Mouse (Mus musculus) heart, postnatal 14 days (tissue): Measurements from ENCODE around the gene Ppat. TPM values are rescaled to one million over a fixed set of nuclear protein-coding genes. Genes with fewer than 3 reads are reported as not detected.
A peak's percentile ranks its signal among the peaks of the same experiment; 100 is the strongest.
"Not testable (repeated sequence)": the region's sequence is repeated elsewhere in the genome, so short reads cannot be mapped to it uniquely, and the experiment has no call there.

ENCODE experiments used
- DNase-seq, 2 experiments: peaks; one replicate each; pipeline ENCODE4 v3.0.0; 2021 to 2022
- intact Hi-C: fragments of 180-260 bp; cut with DNase I; formaldehyde crosslinking; loops from one replicate; pipeline ENCODE4 v1.15.1; 2025
- long read RNA-seq, 2 experiments: library from polyadenylated mRNA; stranded (forward); transcript quantifications; one replicate each; pipeline ENCODE4 v2.0.0; 2021
- total RNA-seq, 2 experiments: library from RNA; stranded (reverse); gene quantifications; 2 replicates each; pipeline ENCODE4 v1.2.3; 2021

The Ppat gene
- 10 to 100 TPM; 12.6 to 13.5 TPM for total RNA-seq
- long read RNA-seq, experiment 1, transcript Ppat-202 (11 exons, 3,981 nt), result major isoform, 18 of 23 reads
- long read RNA-seq, experiment 1, partial matches to known transcripts, result 5 of 23 reads
- long read RNA-seq, experiment 1, other reads (novel, unspliced or antisense), result 0 of 23 reads
- long read RNA-seq, experiment 2, transcript Ppat-202 (11 exons, 3,981 nt), result major isoform, 11 of 19 reads
- long read RNA-seq, experiment 2, partial matches to known transcripts, result 7 of 19 reads
- long read RNA-seq, experiment 2, other reads (novel, unspliced or antisense), result 1 of 19 reads

- peak; percentile 97 to 98 for DNase-seq
- intact Hi-C loops, result loop anchor here (2.0 kb wide), 1 partner anchor 23 kb away; the partner anchor contains the start of gene Srp72
These were observed at the start of gene Ppat, which contains the start of gene Paics for GRCm38 (mm10) chr5:76951106-76952027. Gene Ppat (minus strand): TSS chr5:76951578. Gene Paics (plus strand): TSS chr5:76951307.

DNA sequence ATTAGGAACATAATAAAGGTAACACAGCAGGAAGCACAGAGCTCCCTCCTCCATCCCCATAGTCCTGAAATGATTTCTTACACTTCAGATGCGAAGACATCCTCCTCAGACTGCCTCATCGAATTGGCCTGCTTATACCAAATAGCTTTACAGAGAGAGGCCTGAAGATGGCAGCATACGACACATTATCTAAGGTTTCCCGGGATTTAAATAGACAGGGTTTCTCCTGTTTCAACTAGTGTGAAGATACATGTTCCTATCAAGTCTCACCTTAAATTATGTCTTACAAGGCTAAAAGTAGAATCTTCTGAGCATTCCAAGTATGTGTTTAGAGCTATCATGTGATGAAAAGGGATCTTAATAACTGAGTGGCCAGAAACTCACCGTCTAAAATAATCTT, 47.0 kb upstream of the Ppat start:
- no peak for DNase-seq
- intact Hi-C loops, result loop anchor here (2.0 to 10.0 kb wide), 4 partner anchors 64 to 218 kb away; no protein-coding TSS in a partner anchor

DNA sequence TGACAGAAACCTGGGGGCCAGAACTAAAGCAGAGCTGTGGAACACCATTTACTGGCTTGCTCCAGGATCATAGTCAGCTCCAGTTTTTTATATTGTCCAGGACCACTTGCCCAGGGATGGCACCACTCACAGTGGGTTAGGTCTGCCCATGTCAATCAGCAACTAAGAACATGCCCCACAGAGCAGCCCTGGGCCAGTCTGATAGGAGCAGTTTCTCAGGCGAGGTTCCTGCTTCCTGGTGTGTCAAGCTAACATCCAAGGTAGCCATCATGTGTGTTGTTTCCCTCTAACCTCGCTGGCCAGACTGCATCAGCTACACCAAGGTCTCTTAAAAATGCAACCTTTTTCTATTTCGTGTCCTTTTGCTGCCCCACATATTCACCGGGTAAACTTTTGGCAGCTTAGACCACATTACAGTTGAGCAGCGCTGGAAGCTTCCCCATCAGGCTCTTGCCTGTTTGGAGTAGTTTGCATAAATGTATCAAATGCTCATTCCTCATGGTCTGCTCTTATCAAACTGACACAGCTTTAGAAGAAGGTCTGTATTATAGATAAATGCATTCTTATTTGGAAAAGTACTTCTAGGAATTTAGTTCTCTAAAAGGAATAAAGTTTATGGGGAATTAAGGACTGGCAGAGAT, 41.9 kb upstream of the Ppat start:
- no peak for DNase-seq
- intact Hi-C loops, result loop anchor here (10.0 kb wide), 1 partner anchor 92 kb away; no protein-coding TSS in a partner anchor

GRCm38 (mm10) chr5:76990789-76991188, 39.4 kb upstream of the Ppat start:
- no peak for DNase-seq
- intact Hi-C loops, result loop anchor here (10.0 kb wide), 1 partner anchor 94 kb away; no protein-coding TSS in a partner anchor

DNA sequence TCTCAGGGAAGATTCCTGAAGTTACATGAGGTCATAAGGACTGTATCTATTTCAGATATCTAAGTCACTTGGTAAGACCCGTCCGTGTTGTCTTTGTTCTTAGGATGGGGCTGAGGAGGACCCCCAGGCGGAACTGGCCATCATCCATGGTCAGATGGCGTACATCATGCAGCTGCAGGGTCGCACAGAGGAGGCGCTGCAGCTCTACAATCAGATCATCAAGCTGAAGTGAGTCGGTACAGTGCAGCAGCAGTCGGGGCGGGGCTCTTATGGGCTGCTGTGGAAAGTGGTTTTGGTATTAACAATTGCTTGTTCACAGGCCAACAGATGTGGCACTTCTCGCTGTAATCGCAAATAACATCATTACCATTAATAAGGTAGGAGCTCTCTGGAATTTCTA, 32.6 kb upstream of the Ppat start:
- intact Hi-C loops, result no loop called here
- no peak for DNase-seq

DNA sequence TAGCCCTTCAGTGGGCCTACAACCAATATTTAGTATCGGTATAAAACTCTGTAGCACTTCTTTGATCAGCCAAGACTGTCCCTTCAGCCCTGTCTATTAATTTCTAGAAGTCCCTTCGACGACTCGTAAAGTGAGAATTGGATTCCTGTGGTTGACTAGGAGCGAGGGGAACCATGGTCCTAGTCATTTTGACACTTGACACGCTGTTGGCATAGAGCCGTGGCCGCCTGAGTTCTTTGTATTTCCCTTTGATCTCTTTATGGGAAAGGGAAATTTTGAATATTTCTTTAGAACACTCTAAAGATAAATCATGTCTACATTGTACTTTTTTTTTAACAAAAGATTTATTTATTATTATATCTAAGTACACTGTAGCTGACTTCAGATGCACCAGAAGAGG, 24.4 kb upstream of the Ppat start:
- intact Hi-C loops, result loop anchor here (2.0 kb wide), 1 partner anchor 23 kb away; no protein-coding TSS in a partner anchor

GRCm38 (mm10) chr5:76974554-76975285, 23.3 kb upstream of the Ppat start, which contains the start of gene Srp72:
Gene Srp72 (plus strand): TSS chr5:76974683.
- DNase-seq, result peak; percentile 85 to 90
- intact Hi-C loops, result loop anchor here (2.0 to 5.0 kb wide), 2 partner anchors 22 to 67 kb away; partner anchors contain the start of gene Aasdh

More for the DNA sequence above, 24.4 kb upstream of the Ppat start:
- no peak for DNase-seq

GRCm38 (mm10) chr5:76974207-76974553, 22.8 kb upstream of the Ppat start:
- DNase-seq, result no peak
- intact Hi-C loops, result loop anchor here (2.0 to 5.0 kb wide), 2 partner anchors 21 to 67 kb away; partner anchors contain the start of gene Aasdh

- intact Hi-C loops, result loop anchor here (5.0 kb wide), 1 partner anchor 66 kb away; the partner anchor contains the start of gene Aasdh
- DNase-seq, result no peak
These were observed 22.1 kb upstream of the Ppat start for GRCm38 (mm10) chr5:76973488-76973887.

GRCm38 (mm10) chr5:76971115-76971514, 19.7 kb upstream of the Ppat start:
- not testable (repeated sequence) for DNase-seq
- intact Hi-C loops, result loop anchor here (5.0 kb wide), 1 partner anchor 64 kb away; the partner anchor contains the start of gene Aasdh

DNA sequence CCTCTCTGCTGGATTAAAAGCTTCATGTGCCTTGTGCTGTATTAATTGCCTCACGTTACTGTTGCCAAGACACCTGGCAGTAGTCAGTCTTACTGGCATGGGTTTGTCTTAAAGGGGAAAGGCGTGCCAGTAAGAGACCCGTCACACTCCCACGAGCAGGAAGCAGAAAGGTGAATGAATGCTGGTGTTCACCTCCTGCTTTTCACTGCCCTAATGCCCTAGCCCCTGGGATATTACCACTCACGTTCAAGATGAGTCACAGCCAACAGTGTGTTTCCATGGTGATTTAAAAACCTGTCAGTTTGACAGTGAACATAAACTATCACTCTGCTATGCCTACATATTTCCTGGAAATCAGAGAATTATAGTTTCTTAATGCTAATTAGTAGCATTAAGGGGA, 17.9 kb upstream of the Ppat start:
- intact Hi-C loops, result loop anchor here (10.0 kb wide), 1 partner anchor 384 kb away; the partner anchor contains the start of gene Cep135

DNA sequence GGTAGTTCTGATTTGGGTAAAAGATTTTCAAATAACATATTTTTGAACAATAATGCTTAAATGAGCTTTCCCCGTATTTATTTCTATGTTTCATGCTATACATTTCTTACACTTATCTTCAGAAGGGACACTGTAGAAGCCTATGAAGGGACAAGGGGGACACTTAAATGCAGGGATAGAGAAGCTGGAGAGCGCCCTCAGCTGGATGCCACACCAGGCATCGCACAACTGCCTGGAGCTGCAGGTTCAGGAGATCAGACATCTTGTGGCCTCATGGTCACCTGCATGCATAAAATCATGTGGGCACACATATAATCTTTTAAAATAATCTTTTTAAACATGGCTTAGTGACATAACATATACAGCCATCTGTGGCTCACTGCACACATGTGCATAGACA, 13.3 kb upstream of the Ppat start:
- DNase-seq, result no peak
- intact Hi-C loops, result loop anchor here (10.0 kb wide), 1 partner anchor 380 kb away; the partner anchor contains the start of gene Cep135

More for the DNA sequence above, 17.9 kb upstream of the Ppat start:
- DNase-seq, result no peak

GRCm38 (mm10) chr5:76962545-76962944, 11.2 kb upstream of the Ppat start:
- no peak for DNase-seq
- intact Hi-C loops, result loop anchor here (10.0 kb wide), 1 partner anchor 378 kb away; the partner anchor contains the start of gene Cep135

- no peak for DNase-seq
- intact Hi-C loops, result no loop called here
These were observed 8.2 kb upstream of the Ppat start for GRCm38 (mm10) chr5:76959587-76959986.

DNA sequence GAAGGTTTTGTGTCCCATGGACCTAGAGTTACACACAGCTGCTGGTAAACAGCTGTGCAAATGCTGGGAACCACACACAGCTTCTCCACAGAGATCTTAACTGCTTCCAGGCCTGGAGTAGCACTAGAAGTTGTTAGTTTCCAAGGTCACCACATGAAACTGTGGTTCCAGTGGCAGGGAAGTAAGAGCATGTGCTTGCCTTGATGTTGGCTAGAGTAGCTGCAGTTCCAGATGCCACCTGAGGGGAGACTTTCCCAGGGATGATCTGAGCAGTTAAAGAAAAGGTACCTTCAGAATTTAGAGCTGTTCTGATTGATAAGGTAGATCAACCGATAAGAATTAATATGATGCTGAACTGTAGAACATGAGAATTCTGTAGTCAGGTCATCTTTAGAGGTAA, 6.6 kb upstream of the Ppat start:
- DNase-seq, result no peak
- intact Hi-C loops, result no loop called here

DNA sequence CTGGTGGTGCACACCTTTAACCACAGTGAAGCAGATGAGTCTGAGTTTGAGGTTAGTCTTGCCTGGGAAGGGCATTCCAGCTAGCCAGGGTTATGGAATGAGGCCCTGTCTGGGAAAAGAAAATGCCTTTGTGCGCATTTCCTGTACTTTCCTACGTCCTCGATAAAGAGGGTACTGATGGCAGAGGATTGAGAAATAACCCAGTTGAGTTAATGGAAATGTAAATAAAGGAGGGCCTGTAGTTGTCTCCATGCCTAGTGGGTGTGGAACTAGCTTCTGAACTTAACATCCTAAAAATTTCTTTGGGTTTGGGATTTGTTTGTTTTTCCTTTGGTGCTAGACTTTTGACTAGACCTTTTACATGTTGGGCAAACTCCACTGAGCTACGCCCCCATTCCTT, 4.1 kb upstream of the Ppat start:
- DNase-seq, result no peak
- intact Hi-C loops, result no loop called here

DNA sequence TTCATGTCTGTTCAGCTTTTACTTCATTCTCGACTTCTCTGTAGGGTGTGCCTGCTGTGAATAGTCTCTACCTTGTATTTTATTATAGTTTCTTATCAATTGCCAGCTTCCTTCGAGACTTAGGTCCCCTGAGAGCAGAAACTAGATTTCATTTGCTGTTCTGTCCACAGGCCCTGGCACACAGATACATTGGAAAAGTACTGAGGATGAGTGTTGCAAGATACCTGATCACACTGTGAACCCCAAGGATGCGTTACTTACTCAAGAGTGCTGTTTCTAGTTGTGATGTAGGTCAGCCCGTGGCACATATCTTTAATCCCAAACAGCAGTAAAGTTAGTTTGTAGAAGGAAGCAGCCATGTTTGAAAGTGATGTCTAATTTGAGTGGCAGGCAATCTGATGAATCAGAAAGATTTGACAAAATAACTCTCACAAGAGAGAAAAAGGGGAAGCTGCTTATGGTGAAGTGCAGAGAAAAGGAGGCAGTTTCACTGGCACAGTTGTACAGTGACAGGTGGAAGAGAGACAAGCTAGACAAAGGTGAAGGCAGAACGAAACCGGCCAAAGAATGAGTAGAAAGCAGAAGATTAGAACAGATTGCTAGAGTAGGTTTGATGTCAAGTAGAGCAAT, 3.0 kb upstream of the Ppat start:
- intact Hi-C loops, result no loop called here

DNA sequence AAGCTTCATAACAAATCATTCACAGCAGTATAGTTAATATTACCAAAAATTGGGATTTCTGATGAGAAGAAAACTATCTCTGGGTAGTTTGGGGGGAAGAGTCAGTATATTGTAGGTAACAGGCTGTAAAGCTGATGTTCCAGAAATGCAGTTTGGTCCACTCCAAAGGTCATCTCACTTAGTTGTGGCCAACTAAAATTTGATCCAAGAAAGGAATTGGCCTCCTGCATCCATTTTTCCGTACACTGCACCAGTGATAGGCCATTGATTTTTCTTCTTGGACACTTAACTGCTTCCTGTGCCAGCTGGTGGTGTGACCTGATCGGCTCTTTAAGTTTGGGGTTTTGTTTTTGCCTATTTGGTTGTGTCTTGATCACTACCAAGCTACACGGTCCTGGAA, 2.4 kb upstream of the Ppat start:
- no peak for DNase-seq
- intact Hi-C loops, result loop anchor here (2.0 kb wide), 1 partner anchor 21 kb away; the partner anchor contains the start of gene Srp72

More for the DNA sequence above, 3.0 kb upstream of the Ppat start:
- DNase-seq, result no peak
